Mouse (Mus musculus) spleen, postnatal 10 days (tissue): ENCODE data around the gene Pard3.

Experiments used
- DNase-seq, 2 experiments: peaks; one replicate each; pipeline ENCODE4 v3.0.0; 2021 to 2022; ENCODE audit warnings: low spot score in 2 of 2

Pard3 gene

DNA sequence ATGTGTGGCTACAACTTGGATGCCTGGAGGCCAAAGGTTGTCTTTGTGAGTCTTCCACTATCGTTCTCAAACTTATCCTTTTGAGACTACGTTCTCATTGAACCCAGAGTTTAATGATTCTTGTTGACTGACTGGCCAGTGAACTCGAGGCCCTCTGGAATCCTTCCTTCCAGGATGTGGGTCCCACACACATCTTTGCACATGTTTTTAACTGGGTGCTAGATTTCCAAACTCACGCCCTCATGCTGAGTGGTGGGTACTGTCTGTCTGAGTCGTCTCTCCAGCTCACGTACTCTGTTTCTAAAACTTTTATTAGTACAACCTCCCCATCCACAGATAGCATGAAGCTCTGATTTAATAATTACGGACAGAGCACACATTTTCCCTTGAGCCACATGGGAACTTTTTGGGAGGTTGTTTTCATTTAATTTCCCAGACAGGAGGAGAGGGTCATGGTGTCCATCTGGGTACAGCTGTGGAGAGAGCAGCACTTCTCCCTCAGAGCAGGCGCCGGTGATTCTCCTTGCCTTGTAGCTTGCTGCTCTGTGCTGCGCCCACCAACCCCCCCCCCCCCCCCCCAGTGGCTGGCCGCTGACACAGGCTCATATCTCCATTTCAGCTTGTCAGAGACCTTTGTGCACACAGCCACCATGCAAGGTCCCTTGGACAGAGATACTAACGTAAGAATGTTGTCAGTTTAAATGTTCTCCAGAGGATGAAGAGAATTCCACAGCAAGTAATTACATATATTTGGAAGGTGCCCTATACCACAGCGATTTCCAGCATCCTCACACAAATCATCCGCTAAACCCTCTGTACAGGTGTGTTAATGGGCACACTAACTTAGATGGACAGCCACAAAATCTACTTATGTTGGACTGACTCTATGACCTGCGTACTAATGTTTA lies 165.9 kb downstream of the Pard3 start:
- no peak for DNase-seq

DNA sequence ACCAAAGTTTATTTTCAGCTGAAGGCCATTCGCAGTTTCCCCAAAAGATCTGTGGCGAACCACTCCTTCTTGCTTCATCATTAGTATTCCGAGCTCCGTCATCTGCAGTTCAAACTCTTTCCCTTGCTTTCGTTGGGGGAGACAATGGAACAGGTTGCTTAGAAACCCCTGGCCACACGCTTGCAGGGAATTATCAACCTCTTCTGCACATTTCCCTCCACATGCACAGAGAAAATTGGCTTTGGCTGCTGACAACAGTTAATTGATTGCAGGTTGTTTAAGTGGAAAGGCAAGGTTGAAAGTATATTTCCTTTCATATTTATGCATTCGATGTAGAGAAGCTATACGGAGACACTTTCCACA lies 166.5 kb downstream of the Pard3 start:
- DNase-seq: no peak

DNA sequence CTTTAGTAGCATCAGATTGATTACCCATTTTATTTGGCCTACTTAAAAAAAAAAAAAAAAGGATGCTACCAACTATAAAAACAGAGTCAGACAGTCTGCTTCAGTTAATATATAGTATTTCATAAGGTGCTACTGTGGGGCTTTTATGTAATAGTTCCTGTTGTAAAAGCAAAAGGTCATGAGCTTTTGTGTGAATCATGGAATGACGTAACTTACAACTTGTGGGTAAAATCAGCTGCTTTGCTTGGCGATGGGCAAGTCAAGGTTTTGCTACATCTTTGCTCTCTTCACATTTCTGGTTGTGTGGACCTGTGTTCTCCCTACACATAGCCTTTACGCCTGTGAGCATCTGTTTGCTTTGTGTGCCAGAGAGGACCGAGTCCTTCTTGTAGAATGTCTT lies 179.7 kb downstream of the Pard3 start:
- DNase-seq: no peak

DNA sequence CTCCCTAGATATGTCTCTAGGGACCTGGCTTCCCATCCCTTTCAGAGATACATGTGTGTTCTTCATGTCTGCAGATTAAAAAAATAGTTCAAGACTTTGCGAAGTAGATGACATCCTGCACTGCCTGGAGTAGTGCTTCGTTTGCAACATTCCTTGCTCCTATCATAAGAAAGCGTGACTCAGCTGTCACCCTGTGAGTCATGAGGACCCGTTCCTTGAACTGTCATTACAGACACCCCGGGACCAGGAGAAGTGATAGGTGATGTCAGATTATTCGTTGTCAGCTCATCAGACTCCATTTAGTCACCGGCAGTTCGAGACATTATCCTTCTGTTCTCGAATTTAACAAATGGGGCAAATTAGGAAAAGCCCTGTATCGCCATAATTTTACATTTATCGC lies 180.1 kb downstream of the Pard3 start:
- no peak for DNase-seq

DNA sequence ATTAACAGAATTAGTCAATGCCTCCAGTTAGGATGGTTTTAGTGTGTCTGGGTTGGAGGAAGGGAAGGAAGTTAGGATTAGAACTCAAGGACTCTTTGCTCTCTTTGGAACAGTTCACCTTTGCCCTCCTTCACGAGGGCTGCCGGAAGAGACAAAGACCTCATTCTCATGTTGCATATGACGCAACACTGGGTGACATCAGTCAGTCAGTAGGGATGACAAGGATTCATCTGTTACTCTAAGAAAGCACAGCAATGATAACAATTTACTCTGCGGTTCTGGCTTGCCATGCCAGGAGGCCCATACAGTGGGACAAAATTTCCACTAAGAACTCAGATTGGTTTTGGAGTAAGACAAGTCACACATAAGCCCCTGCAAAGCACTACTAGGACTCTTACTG lies 187.1 kb downstream of the Pard3 start:
- DNase-seq: no peak

DNA sequence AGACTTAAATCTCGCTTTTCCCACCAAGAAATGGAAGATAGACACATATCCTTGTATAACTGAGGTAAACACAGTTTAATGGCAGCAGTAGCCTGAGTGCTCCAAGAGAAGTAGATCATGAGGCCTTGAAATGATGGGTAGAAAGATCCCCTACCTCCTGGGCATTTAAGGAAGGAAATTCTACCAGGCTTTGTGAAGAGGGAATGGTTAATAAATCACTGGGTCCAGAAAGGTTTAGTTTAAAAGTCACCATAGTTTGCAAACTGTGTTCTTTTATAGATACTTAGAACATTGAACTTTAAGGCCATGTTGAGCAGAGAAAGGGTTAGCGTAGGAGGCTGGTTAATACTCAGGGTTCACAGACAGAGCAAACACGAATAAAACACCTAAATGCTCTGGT lies 187.8 kb downstream of the Pard3 start:
- DNase-seq: no peak

DNA sequence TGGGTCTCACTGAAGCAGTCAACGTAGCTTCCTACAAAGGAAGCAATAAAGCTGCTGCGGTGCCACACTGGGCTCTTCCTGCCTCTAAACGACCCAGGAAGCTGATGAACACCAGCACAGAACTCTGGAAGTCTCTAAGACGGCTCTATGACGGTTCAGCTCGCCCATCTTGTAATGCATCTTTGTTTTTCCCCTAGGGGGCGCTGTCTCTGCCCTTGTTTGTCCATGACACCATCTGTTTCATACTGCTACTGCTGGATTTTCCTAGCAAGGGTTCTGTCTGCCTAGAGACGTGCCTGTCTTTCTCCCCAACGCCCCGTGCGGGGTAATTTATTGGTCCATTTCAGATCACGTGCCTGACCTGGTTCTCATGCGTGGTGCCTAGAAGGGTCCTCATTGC lies 188.3 kb downstream of the Pard3 start:
- no peak for DNase-seq

DNA sequence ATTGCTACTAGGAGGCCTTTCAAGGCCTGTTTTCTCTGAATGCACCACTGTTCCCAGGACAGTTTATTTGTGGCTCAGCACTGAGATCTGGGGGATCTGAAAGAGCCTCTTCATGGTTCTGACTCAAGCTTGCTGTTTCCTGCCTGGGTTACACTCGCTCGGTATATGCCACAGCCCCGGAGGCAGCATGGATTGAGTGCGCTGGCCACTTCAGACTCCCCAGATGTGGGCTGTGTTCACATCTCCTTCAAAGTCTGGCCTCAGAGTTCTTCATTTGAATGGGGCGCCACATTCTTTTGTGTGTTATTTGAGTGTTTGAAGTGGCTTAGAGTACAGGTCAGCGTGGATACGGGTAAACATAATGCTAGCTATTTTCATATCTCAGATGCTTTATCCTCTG lies 190.9 kb downstream of the Pard3 start:
- no peak for DNase-seq

DNA sequence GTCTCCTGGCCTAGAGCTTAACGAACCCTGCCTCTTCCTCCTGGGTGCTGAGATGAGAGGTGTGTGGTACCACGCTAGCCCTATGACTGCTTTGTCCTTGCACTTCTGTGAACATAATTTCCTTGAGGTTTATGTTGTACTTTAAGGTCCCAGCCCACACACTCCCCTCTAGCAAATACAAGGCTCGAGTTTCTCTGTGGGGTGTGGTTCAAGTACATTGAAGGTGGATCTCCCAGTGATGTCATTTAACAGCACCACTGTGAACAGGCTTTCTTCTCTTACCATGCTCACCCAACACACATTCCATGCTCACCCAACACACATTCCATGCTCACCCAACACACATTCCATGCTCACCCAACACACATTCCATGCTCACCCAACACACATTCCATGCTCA lies 193.4 kb downstream of the Pard3 start:
- no peak for DNase-seq

DNA sequence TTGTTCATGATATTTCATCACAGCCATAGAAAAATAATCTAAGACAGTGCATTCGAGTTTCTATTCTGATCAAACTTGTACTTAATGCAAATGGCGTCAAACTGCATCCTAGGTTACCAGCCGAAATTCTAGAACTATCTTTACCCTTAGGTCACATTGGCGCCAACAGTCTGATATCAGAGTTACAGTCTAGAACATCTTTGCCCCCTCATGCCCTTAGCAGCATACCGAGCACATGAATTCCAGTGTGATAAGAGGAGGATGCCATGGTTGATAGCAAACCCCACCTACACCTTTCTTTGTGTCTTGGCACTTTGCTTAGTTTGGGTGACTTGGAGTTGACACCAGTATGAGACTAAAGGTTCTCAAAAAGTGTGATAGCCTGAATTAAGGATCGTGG lies 197.4 kb downstream of the Pard3 start:
- DNase-seq: no peak

DNA sequence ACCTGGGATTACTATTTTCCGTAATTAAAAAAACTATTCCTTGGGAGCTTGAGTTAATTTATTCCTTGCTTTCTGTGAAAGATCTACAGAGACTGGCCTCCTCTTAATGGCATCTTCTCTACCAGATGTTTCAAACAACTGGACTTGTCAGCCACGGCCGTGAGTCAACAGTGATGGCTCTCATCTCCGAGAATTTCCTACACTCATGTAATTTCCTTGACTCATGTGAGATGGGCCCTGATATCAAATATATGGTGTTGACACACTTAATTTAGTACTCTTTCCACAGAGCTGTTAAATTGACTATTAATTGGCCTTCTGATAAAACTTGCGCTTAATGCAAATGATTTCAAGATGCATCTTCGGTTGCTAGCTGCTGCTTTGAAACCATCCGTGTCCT lies 198.3 kb downstream of the Pard3 start:
- DNase-seq: no peak

DNA sequence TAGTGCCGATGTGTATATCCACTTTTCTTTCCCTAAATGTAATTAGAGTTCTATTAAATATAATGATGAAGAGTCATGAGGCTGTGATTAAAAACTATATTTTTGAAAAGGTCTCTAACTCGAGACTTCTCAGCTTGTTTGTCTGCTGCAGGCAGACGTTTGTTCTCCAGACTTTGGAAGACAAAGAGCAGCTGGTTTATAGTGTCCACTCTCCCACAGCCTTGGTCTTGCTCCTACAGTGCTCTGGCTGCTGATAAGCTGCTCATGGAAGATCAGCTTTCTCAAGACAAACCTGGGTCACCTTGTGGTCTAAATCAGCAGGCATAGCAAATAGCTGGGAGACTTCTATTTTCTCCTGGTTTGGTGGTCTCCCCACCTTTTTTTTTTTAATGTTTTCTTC lies 198.7 kb downstream of the Pard3 start:
- no peak for DNase-seq

DNA sequence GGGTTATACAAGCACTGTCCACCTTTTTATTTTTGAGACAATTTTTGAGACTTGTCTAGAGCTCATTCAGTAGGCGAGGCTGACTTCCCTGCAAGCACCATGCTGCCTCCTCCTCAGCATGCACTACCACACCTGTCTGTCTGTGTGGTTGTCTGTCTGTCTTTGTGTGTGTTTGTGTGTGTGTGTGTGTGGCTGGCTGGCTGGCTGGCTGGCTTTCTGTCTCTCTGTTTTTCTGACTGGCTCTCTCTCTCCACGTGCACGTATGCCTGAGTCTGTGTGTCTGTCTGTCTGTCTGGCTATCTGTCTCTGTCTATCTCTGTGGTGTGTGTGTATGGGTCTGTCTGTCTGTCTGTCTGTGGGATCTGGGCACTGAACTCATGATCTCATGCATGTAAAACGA lies 199.2 kb downstream of the Pard3 start:
- no peak for DNase-seq

DNA sequence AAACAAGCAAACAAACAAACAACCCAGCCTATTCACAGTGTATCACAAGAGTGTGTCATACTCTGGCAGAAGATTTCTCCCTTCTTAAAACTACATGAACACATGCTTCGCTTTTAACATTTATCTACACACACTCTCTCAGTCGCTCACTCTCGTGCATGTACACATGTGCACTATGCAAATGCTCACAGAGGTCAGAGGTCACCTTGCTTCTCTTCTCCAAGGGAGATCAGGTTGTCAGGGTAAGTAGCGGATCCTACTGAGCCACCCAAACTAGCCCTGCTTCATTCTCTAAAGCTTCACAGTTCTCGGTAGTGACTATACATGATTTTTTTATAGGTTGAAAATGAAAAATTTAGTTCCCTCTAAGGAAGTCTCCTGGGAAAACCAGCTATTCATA lies 199.8 kb downstream of the Pard3 start:
- no peak for DNase-seq

DNA sequence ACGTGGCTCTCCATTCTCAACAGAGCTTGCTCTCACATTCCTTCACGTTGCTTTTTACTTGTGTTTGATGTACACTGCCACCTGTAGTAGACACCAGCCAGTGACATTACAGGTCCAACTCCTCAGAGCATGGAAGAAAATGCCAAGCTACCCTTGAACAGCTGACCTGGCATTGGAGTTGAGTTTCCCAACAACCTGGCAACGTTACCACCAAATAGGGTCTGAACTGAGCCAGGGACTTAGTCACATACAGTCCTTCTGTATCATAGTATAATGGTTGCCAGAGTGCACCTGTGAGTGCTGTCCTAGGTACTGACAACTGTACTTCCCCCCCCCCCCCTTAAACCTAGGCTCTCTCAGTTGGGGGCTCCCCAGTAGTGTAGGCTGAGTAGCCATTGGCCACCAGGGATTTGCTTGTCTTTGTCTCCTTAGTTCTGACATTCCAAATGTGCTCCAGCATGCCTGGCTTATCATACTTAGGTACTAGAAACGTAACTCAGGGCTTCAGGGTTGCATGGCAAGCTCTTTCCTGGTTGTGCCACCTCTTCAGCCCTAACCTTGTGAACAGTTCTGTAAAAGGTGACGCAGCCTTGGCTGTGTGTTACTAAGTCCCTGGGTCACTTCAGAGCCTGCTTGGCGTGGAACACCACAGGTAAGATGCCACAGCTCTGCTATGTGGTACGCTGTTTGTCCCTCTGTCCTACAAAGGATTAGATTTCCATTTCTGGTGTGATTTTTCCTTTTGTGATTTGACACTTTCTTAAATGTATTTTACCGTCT lies 201.2 kb downstream of the Pard3 start:
- DNase-seq: no peak

DNA sequence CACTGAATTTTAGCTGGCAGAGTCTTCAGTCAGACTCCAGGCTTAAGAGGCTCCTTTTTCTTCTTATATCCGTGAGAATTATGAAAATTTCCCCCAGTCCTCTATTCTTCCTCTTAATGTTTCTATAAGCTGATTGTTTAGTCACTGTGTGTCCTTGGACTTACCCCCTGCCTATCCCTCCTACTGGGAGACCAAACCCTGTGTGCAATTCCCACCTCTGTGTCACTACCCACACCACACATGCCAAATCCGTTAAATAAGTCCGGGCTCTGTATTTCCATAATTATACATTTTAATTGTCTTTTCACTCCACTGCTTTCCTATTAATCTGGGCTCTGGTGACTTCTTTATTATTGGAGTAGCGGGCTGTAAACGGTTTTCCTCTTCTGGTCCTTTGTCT lies 203.1 kb downstream of the Pard3 start:
- no peak for DNase-seq

DNA sequence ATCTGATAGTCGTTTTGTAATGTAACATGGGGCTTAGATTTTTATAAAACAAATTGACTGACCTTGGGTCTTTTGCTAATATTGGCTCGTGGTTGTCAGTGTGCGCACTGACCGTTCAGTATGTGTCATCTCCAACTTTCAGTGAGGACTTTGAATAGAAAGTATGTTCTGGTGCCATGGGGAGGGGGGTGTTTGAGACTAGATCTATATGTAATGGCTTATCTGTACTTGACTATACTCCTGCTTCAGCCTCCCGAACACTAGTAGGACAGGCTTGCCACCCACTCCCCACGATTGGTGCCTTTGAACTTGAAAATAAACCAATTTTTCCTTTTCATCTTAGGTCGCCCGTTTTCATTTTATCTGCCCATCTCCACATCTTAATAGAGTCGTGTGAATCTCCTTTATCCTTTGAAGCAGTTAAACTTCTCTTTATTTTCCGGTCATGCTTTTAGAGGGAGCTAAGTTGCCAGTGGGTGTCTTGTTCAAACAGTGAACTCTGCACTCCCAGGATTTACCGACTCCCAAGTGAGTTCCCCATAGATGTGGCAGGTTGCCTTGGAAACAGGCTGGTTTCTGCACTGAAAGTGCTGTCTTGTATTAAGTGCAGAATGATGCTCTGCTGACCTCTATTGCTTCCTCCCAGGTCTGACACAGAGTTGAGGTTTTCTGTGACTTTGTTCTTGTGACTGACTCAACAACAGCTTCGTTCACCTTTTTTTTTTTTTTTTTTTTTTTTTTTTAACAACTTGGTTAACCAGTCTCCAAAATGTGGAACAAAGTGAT lies 204.7 kb downstream of the Pard3 start:
- no peak for DNase-seq

DNA sequence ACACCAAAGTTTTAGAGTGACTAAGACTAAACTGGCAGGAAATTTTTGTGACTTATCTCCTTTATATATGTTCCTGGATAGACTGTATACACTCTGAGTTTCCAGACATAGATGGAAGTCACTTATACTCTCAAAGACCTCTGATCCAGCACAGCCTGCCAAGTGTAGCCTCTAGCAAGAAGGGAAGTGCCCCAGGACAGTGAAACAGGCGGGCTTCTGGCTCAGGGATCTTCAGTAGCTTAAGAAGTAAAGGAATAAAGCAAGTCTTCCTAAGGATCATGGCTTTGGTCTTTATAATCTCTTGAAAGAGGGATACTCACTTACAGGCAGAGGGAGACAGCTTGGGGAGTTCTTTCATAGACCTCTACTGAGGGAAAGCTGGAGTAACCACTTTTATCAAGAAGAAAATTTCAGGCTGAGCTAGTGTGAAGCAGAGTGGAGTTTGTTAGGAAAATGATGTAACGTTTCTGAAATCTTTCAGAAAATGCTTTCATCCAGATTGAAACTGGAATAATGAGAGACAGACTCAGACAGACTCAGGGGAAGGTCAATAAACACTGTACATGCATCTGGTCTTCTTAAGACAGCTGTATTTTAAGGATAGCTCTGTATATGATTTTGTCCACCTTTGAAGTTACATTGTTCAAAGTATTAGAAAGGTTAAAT lies 205.5 kb downstream of the Pard3 start:
- no peak for DNase-seq

DNA sequence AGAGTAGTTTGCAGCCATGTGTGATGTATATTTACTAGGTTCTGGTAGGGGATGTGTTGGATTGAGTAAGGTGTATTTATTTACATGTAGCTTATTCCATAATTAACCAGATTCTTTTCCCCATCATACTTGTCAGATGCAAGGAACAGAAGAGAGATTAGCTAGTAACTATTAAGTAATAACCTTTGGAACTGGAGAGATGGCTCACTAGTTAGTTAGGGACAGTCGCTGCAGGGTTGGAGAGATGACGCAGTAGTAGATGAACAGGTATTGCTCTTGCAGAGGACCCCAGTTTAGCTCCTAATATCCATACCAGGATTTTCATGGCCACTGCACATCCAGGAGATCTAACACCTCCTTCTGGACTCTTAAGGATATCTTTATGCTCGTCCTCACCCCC lies 207.5 kb downstream of the Pard3 start:
- DNase-seq: no peak

DNA sequence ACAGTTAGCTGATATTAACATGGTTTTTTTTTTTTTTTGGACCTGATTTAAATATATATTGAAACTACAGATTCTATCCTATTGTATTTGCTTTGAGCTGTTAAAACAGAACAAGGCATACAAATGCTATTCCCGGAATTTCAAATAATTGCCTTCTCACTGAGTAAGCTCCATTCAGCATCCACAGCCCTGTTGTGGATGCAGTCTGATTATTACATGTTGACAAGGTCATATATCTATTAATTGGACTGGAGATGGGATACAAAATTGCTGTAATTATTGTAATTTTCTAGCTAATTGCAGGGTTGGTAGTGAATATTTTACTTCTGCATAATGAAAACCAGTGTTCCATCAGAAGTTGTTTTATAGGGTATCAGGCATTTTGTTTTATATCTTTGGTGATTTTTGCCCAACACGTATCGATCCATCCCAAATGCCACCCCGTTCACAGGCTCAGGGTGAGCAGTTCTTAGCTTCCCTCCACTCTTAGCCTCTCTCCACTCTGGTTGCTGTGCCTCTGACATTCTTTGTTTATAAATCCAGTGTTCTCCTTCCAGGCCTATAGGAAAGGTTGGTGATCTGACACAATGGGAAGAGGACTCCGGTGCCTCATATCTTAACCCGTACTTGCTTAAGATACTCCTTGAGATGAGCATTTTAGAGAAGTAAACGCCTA lies 216.7 kb downstream of the Pard3 start:
- no peak for DNase-seq

DNA sequence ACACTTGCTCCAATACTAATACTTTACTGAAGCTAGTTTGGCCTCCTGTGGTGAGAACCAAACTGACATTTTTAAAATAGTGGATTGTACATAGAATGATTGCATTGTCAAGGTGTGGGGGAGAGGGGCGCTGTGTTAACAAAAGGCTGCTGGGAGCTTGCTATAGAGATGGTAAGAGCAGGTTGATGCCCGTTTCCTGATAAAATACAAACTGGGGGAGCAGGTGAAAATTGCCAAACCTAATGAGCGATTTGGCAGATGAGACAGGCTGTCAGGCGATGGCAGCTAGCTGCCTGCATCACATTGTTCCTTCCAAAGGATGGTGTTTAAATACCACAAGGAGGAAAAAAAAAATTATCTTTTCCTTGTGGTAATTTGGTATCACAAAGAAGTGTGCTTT lies 217.3 kb downstream of the Pard3 start:
- DNase-seq: no peak
